Mouse (Mus musculus): ENCODE measurements around the gene Epb42. TPM values are rescaled to one million over a fixed set of nuclear protein-coding genes. Genes with fewer than 3 reads are reported as not detected.

Gene Epb42
- polyA plus RNA-seq, 1 experiment from 2014 or later = 1.1 TPM

DNA sequence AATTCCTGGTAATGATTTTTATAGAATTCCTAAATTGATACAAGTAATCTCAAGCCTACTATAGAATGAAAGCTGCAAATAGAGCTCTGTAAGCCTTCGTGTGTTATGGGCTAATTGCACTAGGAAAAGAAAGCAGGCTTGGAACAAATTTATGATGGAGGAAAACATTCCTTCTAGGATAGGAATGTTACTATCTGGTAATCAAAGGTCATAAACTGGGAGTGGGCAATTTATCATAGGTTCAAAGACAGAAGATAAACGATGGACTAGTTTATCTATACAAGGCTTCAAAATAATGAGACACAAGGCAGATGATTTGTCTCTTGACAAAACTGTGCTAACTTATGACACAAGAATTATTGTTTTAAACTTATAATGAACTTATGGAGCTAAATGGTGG, 24.4 kb upstream of the Epb42 start:
- no peaks in the 10 kb centered on the region for H3K9me3 ChIP-seq (ENCODE audit: control insufficient read depth, low read length)
- WGBS = 78% methylated on average over 2 of the region's 2 CpGs
- H3K36me3 ChIP-seq (ENCODE audit: control insufficient read depth, insufficient read depth, low read length) = no peaks in the 10 kb centered on the region
- no peak for ATAC-seq (ENCODE audit: insufficient number of reproducible peaks, insufficient read depth, low FRiP score, low read depth)
- no peak overlapping the region for H3K4me2 ChIP-seq (ENCODE audit: low read length)
- H3K4me3 ChIP-seq (ENCODE audit: control insufficient read depth in 1 of 2, insufficient read depth in 1 of 2, low read depth in 1 of 2, low read length in 2 of 2) = no peak overlapping the region
- no peaks in the 10 kb centered on the region for H3K4me1 ChIP-seq (ENCODE audit: control insufficient read depth in 2 of 2, insufficient read depth in 2 of 2, low read length in 2 of 2)
- no peaks in the 10 kb centered on the region for H3K27me3 ChIP-seq (ENCODE audit: control insufficient read depth, insufficient read depth, low read length)
- H3K9ac ChIP-seq (ENCODE audit: low read length) = no peak overlapping the region
- H3K27ac ChIP-seq (replicated peaks in 1 of 2; ENCODE audit: control insufficient read depth in 1 of 2, insufficient read depth in 1 of 2, low read depth in 2 of 2, low read length in 2 of 2) = no peak overlapping the region

DNA sequence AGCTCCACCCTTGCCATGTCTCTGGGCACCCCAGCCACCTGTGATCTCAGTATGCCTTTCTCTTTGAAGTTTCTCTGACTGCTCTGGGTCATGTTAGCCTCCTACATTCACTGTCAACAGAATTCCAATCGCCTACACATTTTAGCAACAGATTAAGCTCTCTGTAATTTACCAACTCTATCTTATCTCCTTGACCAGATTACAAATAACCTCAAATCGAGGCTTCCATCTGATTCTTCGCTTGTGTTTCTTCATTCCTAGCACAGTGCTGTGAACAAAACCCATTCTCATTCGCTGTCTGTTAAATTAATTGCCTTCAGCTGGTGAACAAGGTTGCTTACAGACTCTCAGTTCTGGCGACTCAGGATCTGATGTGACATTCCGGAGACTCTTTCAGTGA, 21.1 kb upstream of the Epb42 start:
- Histone ChIP-seq H3K27me3 (ENCODE audit: control insufficient read depth, insufficient read depth, low read length) (no peaks in the 10 kb centered on the region), H3K9ac (ENCODE audit: low read length) (no peak overlapping the region), H3K4me1 (ENCODE audit: control insufficient read depth in 2 of 2, insufficient read depth in 2 of 2, low read length in 2 of 2) (no peaks in the 10 kb centered on the region), H3K4me2 (ENCODE audit: low read length) (no peak overlapping the region), H3K9me3 (ENCODE audit: control insufficient read depth, low read length) (no peaks in the 10 kb centered on the region), H3K27ac (replicated peaks in 1 of 2; ENCODE audit: control insufficient read depth in 1 of 2, insufficient read depth in 1 of 2, low read depth in 2 of 2, low read length in 2 of 2) (no peak overlapping the region), H3K36me3 (ENCODE audit: control insufficient read depth, insufficient read depth, low read length) (no peaks in the 10 kb centered on the region), H3K4me3 (ENCODE audit: control insufficient read depth in 1 of 2, insufficient read depth in 1 of 2, low read depth in 1 of 2, low read length in 2 of 2) (no peak overlapping the region)
- 45% methylated on average over 6 of the region's 6 CpGs for WGBS
- ATAC-seq (ENCODE audit: insufficient number of reproducible peaks, insufficient read depth, low FRiP score, low read depth) = no peak

DNA sequence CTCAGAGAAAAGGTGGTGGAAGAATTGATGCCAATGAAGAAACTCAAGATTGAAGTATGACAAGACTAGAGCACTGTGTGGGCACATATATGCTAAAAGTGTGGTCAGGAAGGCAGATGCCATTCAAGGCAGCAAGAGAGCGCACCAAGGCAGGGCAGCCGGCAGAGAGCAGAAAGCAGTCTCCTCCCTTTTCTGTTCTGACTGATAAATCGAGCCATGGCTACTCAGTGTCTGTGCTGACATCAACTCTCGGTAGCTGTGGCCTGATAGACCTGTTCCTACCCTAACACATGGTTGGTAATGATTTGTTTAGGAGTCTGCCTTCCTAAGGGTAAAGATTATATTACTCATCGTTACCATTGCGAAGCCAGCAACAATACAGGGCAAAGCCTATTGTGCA, 19.0 kb upstream of the Epb42 start:
- WGBS = 74% methylated on average over 6 of the region's 6 CpGs
- no peak overlapping the region for H3K9ac ChIP-seq (ENCODE audit: low read length)
- no peak overlapping the region for H3K4me2 ChIP-seq (ENCODE audit: low read length)
- H3K4me3 ChIP-seq (ENCODE audit: control insufficient read depth in 1 of 2, insufficient read depth in 1 of 2, low read depth in 1 of 2, low read length in 2 of 2) = no peak overlapping the region
- ATAC-seq (ENCODE audit: insufficient number of reproducible peaks, insufficient read depth, low FRiP score, low read depth) = no peak
- H3K9me3 ChIP-seq (ENCODE audit: control insufficient read depth, low read length) = no peaks in the 10 kb centered on the region
- H3K27me3 ChIP-seq (ENCODE audit: control insufficient read depth, insufficient read depth, low read length) = no peaks in the 10 kb centered on the region
- no peak overlapping the region for H3K27ac ChIP-seq (replicated peaks in 1 of 2; ENCODE audit: control insufficient read depth in 1 of 2, insufficient read depth in 1 of 2, low read depth in 2 of 2, low read length in 2 of 2)
- H3K36me3 ChIP-seq (ENCODE audit: control insufficient read depth, insufficient read depth, low read length) = no peaks in the 10 kb centered on the region
- H3K4me1 ChIP-seq (ENCODE audit: control insufficient read depth in 2 of 2, insufficient read depth in 2 of 2, low read length in 2 of 2) = no peaks in the 10 kb centered on the region

DNA sequence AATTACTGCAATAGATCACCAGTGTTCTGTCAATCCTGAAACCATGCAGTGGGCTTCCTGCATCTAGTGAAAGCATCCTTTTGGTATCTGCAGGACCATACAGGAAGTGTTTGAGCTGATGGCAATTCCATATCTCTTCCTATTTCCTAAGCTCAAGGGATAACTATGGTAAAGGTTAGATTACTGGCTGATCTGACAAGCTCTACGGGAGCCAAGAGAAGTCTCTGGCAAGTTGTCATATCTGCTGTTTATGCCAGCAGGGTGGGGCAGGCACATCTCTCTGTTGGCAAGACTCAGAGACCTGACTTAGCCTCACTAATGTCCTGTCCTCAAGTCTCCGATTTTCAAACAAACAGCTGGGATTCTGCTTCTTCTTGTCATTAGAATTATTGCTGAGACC, 17.2 kb upstream of the Epb42 start:
- Histone ChIP-seq H3K36me3 (ENCODE audit: control insufficient read depth, insufficient read depth, low read length) (no peaks in the 10 kb centered on the region), H3K9ac (ENCODE audit: low read length) (no peak overlapping the region), H3K27ac (replicated peaks in 1 of 2; ENCODE audit: control insufficient read depth in 1 of 2, insufficient read depth in 1 of 2, low read depth in 2 of 2, low read length in 2 of 2) (no peak overlapping the region), H3K4me2 (ENCODE audit: low read length) (no peak overlapping the region), H3K27me3 (ENCODE audit: control insufficient read depth, insufficient read depth, low read length) (no peaks in the 10 kb centered on the region), H3K4me1 (ENCODE audit: control insufficient read depth in 2 of 2, insufficient read depth in 2 of 2, low read length in 2 of 2) (no peaks in the 10 kb centered on the region), H3K4me3 (ENCODE audit: control insufficient read depth in 1 of 2, insufficient read depth in 1 of 2, low read depth in 1 of 2, low read length in 2 of 2) (no peak overlapping the region), H3K9me3 (ENCODE audit: control insufficient read depth, low read length) (no peaks in the 10 kb centered on the region)
- WGBS = 43% methylated on average over 2 of the region's 2 CpGs
- no peak for ATAC-seq (ENCODE audit: insufficient number of reproducible peaks, insufficient read depth, low FRiP score, low read depth)

DNA sequence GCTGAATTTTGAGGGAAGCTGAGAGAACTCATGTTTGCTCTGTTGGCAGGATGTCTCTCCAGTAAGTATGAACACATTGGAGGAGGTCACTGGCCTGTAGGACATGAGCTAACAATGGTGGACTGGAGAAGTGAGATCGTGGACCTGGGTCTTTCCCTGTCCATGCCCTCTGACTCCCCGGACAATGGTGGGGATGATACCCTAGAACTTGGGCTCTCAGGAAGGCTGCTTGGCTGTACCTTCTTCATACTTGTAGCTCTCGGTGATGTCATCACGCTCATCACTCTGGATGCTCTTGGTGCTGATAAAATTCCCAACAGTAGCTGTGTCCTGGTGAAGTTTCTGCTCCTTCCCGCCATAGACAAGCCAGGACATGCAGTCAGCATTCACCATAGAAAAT, 15.3 kb upstream of the Epb42 start:
- ATAC-seq (ENCODE audit: insufficient number of reproducible peaks, insufficient read depth, low FRiP score, low read depth) = no peak
- Histone ChIP-seq H3K36me3 (ENCODE audit: control insufficient read depth, insufficient read depth, low read length) (no peaks in the 10 kb centered on the region), H3K9ac (ENCODE audit: low read length) (no peak overlapping the region), H3K9me3 (ENCODE audit: control insufficient read depth, low read length) (no peaks in the 10 kb centered on the region), H3K4me1 (ENCODE audit: control insufficient read depth in 2 of 2, insufficient read depth in 2 of 2, low read length in 2 of 2) (no peaks in the 10 kb centered on the region), H3K4me3 (ENCODE audit: control insufficient read depth in 1 of 2, insufficient read depth in 1 of 2, low read depth in 1 of 2, low read length in 2 of 2) (no peak overlapping the region), H3K4me2 (ENCODE audit: low read length) (no peak overlapping the region), H3K27ac (replicated peaks in 1 of 2; ENCODE audit: control insufficient read depth in 1 of 2, insufficient read depth in 1 of 2, low read depth in 2 of 2, low read length in 2 of 2) (no peak overlapping the region), H3K27me3 (ENCODE audit: control insufficient read depth, insufficient read depth, low read length) (no peaks in the 10 kb centered on the region)
- 80% methylated on average over 5 of the region's 5 CpGs for WGBS

DNA sequence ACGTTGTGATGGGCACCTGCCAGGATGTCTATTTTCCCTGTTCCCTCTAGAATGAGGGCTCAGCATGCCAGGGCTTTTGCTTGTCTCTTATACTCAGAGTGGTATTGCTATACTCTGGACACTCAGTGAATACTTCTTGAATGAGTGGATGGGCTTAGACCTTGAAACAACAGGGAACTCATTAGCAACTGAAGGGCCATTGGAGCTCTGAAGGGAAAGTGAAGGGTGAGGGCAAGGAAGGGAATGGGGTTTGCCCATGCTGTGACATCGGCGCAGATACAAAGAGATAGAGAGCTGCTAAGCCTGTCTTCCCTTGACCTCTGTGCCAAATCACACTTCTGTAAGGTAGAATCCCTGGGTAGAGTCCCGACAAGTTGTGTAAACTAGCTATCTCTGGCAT, 8.8 kb upstream of the Epb42 start:
- H3K27ac ChIP-seq (replicated peaks in 1 of 2; ENCODE audit: control insufficient read depth in 1 of 2, insufficient read depth in 1 of 2, low read depth in 2 of 2, low read length in 2 of 2) = no peak overlapping the region
- no peaks in the 10 kb centered on the region for H3K27me3 ChIP-seq (ENCODE audit: control insufficient read depth, insufficient read depth, low read length)
- no peak overlapping the region for H3K4me3 ChIP-seq (ENCODE audit: control insufficient read depth in 1 of 2, insufficient read depth in 1 of 2, low read depth in 1 of 2, low read length in 2 of 2)
- no peak for ATAC-seq (ENCODE audit: insufficient number of reproducible peaks, insufficient read depth, low FRiP score, low read depth)
- H3K9me3 ChIP-seq (ENCODE audit: control insufficient read depth, low read length) = no peaks in the 10 kb centered on the region
- no peaks in the 10 kb centered on the region for H3K4me1 ChIP-seq (ENCODE audit: control insufficient read depth in 2 of 2, insufficient read depth in 2 of 2, low read length in 2 of 2)
- H3K9ac ChIP-seq (ENCODE audit: low read length) = no peak overlapping the region
- WGBS = 69% methylated on average over 4 of the region's 4 CpGs
- H3K4me2 ChIP-seq (ENCODE audit: low read length) = no peak overlapping the region
- H3K36me3 ChIP-seq (ENCODE audit: control insufficient read depth, insufficient read depth, low read length) = no peaks in the 10 kb centered on the region

DNA sequence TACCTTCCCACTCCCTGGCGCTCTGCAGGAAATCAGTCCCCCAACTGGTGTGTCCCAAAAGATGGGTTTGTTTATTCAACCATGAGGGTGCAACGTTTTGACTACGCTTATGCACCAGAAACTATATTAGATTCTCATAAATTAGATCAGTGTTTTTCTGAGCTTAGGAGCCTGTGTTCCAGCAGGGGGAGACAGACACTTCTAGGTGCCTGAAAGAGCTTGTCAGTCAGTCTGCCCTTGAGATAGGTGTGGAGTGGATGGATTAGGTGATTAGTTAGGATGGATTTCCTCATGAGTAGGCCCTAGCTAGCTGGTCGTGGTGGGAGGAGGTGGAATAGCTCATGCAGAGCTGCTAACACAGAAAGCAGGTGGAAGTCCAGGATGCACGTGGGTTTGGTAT, 4.2 kb upstream of the Epb42 start:
- Histone ChIP-seq H3K9ac (ENCODE audit: low read length) (no peak overlapping the region), H3K4me2 (ENCODE audit: low read length) (no peak overlapping the region), H3K4me1 (ENCODE audit: control insufficient read depth in 2 of 2, insufficient read depth in 2 of 2, low read length in 2 of 2) (peaks cover 0 to 2% of the 10 kb centered on the region in 2 experiments; a peak in 1 of 4 replicates), H3K27ac (replicated peaks in 1 of 2; ENCODE audit: control insufficient read depth in 1 of 2, insufficient read depth in 1 of 2, low read depth in 2 of 2, low read length in 2 of 2) (no peak overlapping the region), H3K27me3 (ENCODE audit: control insufficient read depth, insufficient read depth, low read length) (no peaks in the 10 kb centered on the region), H3K36me3 (ENCODE audit: control insufficient read depth, insufficient read depth, low read length) (no peaks in the 10 kb centered on the region), H3K9me3 (ENCODE audit: control insufficient read depth, low read length) (no peaks in the 10 kb centered on the region), H3K4me3 (ENCODE audit: control insufficient read depth in 1 of 2, insufficient read depth in 1 of 2, low read depth in 1 of 2, low read length in 2 of 2) (no peak overlapping the region)
- WGBS = 34% methylated on average over 5 of the region's 5 CpGs
- no peak for ATAC-seq (ENCODE audit: insufficient number of reproducible peaks, insufficient read depth, low FRiP score, low read depth)

DNA sequence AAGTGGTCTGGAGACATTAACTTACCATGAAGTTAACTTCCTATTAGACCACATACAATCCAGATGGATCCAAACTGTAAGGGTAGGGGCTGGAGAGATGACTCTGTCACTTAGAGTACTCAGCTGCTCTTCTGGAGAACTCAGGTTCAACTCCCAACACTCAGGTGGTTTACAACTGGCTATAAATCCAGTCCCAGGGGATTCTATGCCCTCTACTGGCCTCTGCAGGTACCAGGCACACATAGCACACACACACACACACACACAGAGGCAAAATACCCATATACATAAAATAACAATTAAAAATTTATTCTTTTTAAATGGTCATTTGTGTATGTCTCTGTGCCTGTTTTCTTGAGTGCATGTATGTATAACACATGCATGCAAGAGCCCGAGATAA, 2.5 kb upstream of the Epb42 start:
- WGBS = 91% methylated on average over 1 of the region's 1 CpGs
- H3K4me1 ChIP-seq (ENCODE audit: control insufficient read depth in 2 of 2, insufficient read depth in 2 of 2, low read length in 2 of 2) = peaks cover 0 to 2% of the 10 kb centered on the region in 2 experiments; a peak in 1 of 4 replicates
- H3K4me3 ChIP-seq (ENCODE audit: control insufficient read depth in 1 of 2, insufficient read depth in 1 of 2, low read depth in 1 of 2, low read length in 2 of 2) = no peak overlapping the region
- H3K27ac ChIP-seq (replicated peaks in 1 of 2; ENCODE audit: control insufficient read depth in 1 of 2, insufficient read depth in 1 of 2, low read depth in 2 of 2, low read length in 2 of 2) = no peak overlapping the region
- H3K9me3 ChIP-seq (ENCODE audit: control insufficient read depth, low read length) = no peaks in the 10 kb centered on the region
- H3K36me3 ChIP-seq (ENCODE audit: control insufficient read depth, insufficient read depth, low read length) = no peaks in the 10 kb centered on the region
- no peak for ATAC-seq (ENCODE audit: insufficient number of reproducible peaks, insufficient read depth, low FRiP score, low read depth)
- no peaks in the 10 kb centered on the region for H3K27me3 ChIP-seq (ENCODE audit: control insufficient read depth, insufficient read depth, low read length)
- no peak overlapping the region for H3K4me2 ChIP-seq (ENCODE audit: low read length)
- H3K9ac ChIP-seq (ENCODE audit: low read length) = no peak overlapping the region

Measured in heart, embryonic 14.5 days (tissue).